ENCODE assay signal across 31 mouse cellular contexts in genomic region chr9:50476651-50477050, GRCm38 (mm10). TPM values are rescaled to one million over a fixed set of nuclear protein-coding genes. Genes with fewer than 3 reads are reported as not detected.
DNase-seq lines count a peak whose midpoint lies in the region; ATAC-seq and TF ChIP-seq lines count a peak whose summit lies in the region.
"Had no signal": no experiment of that assay in that cellular context is flagged by ENCODE, and none has a peak within 500 bp of the region (broad histone marks: within the 10 kb centered on the region; RNA-seq: fewer than 3 reads in every experiment).

No protein-coding gene starts in this region.

- H3K4me2 ChIP-seq in kidney, embryonic 15.5 days, result no peak overlapping the region
- H3K4me2 ChIP-seq in intestine, postnatal 0 days (replicated peaks; ENCODE audit: low read depth), result no peak overlapping the region
- H3K4me2 ChIP-seq: forebrain, embryonic 12.5 days; heart, embryonic 12.5 days; hindbrain, embryonic 13.5 days; limb, embryonic 12.5 days; midbrain, embryonic 11.5 days; neural tube, embryonic 13.5 days; stomach, embryonic 15.5 days had no signal

- TF ChIP-seq CTCF in intestine, postnatal 0 days (IDR thresholded peaks at IDR 0.05; ENCODE audit: low read depth), result no peak

- no peaks in the 10 kb centered on the region for H3K36me3 ChIP-seq in kidney, embryonic 15.5 days
- H3K36me3 ChIP-seq in intestine, postnatal 0 days (ENCODE audit: control insufficient read depth, insufficient read depth), result no peaks in the 10 kb centered on the region
- H3K36me3 ChIP-seq: forebrain, embryonic 12.5 days; G1E; heart, embryonic 12.5 days; hindbrain, embryonic 13.5 days; limb, embryonic 12.5 days; neural tube, embryonic 13.5 days; stomach, embryonic 15.5 days had no signal

- DNase-seq in kidney, postnatal 36 days, result no peak
- DNase-seq in Muller cell, postnatal 12 days (ENCODE audit: inconsistent ontology term), result peak; percentile 65
- DNase-seq in spleen, postnatal 14 days (ENCODE audit: low spot score in 2 of 2), result no peak
- no peak for DNase-seq in lung, adult 18-20 months
- DNase-seq in cerebellum, adult 9-10 months, result no peak
- DNase-seq: adrenal gland, postnatal 25 days; B cell, adult 2 months; cerebellum, adult 18-20 months; cerebellum, postnatal 14 days; forebrain, postnatal 0 days; gastrocnemius, postnatal 25 days; heart, adult 11 months; heart, postnatal 4 days; kidney, adult 2 months; kidney, postnatal 10 days; layer of hippocampus, adult 9-11 months; right cerebral cortex, postnatal 14 days; thymus, adult 18-20 months; thymus, postnatal 36 days had no signal

- H3K27me3 ChIP-seq in kidney, embryonic 15.5 days, result no peaks in the 10 kb centered on the region
- no peaks in the 10 kb centered on the region for H3K27me3 ChIP-seq in intestine, postnatal 0 days (replicated peaks; ENCODE audit: control insufficient read depth, insufficient read depth, low read length)
- H3K27me3 ChIP-seq: hindbrain, embryonic 13.5 days; neural tube, embryonic 13.5 days; stomach, embryonic 15.5 days had no signal

- no peak overlapping the region for H3K9ac ChIP-seq in kidney, embryonic 15.5 days
- no peak overlapping the region for H3K9ac ChIP-seq in intestine, postnatal 0 days (ENCODE audit: low read depth, low read length)
- H3K9ac ChIP-seq: forebrain, embryonic 12.5 days; forebrain, postnatal 0 days; heart, embryonic 12.5 days; hindbrain, embryonic 13.5 days; limb, embryonic 12.5 days; neural tube, embryonic 13.5 days; stomach, embryonic 15.5 days had no signal

- 0 out of 2 replicates have a peak, but pooled peaks have one; percentile 38 for ATAC-seq in kidney, embryonic 15.5 days (replicated peaks; ENCODE audit: low FRiP score)
- ATAC-seq in intestine, postnatal 0 days, result 0 out of 2 replicates have a peak, but pooled peaks have one; percentile 20
- ATAC-seq: forebrain, postnatal 0 days had no signal

- H3K9me3 ChIP-seq in kidney, embryonic 15.5 days (replicated peaks), result no peaks in the 10 kb centered on the region
- no peaks in the 10 kb centered on the region for H3K9me3 ChIP-seq in intestine, postnatal 0 days (ENCODE audit: control insufficient read depth)
- H3K9me3 ChIP-seq: forebrain, embryonic 12.5 days; G1E; heart, embryonic 12.5 days; hindbrain, embryonic 13.5 days; limb, embryonic 12.5 days; neural tube, embryonic 13.5 days; stomach, embryonic 15.5 days had no signal

- 51% methylated on average over 7 of the region's 7 CpGs for WGBS in kidney, embryonic 15.5 days
- 41% methylated on average over 7 of the region's 7 CpGs for WGBS in intestine, postnatal 0 days

- peak overlapping the region; percentile 82; the same call in 1 of the 2 replicates for H3K27ac ChIP-seq in kidney, embryonic 15.5 days
- H3K27ac ChIP-seq in intestine, postnatal 0 days (ENCODE audit: low read depth, low read length), result no peak overlapping the region
- H3K27ac ChIP-seq: forebrain, embryonic 12.5 days; hindbrain, embryonic 13.5 days; left cerebral cortex, adult 2 months; limb, embryonic 12.5 days; neural tube, embryonic 13.5 days; stomach, embryonic 15.5 days had no signal

- H3K4me1 ChIP-seq in kidney, embryonic 15.5 days, result peaks cover 49% of the 10 kb centered on the region
- H3K4me1 ChIP-seq in intestine, postnatal 0 days (replicated peaks; ENCODE audit: control insufficient read depth, insufficient read depth, low read length), result no peaks in the 10 kb centered on the region
- H3K4me1 ChIP-seq: neural tube, embryonic 13.5 days had no signal

- no peak overlapping the region for H3K4me3 ChIP-seq in kidney, embryonic 15.5 days (replicated peaks)
- H3K4me3 ChIP-seq in intestine, postnatal 0 days (ENCODE audit: low read depth, low read length), result no peak overlapping the region
- H3K4me3 ChIP-seq: erythroblast, embryonic 14.5 days; forebrain, embryonic 12.5 days; heart, embryonic 12.5 days; hindbrain, embryonic 13.5 days; left cerebral cortex, adult 2 months; limb, embryonic 12.5 days; neural tube, embryonic 13.5 days; stomach, embryonic 15.5 days had no signal

RNA-seq across cellular contexts. Expression of gene Plet1, which starts 17.7 kb away (rescaled TPM):
- 24.8 TPM in 2 replicates for polyA plus RNA-seq in kidney, embryonic 15.5 days (2015; fragmentation: Nextera tagmentation; extraction: Ambion mirVana)
- 3.1 and 4.0 TPM in 2 replicates for polyA plus RNA-seq in intestine, postnatal 0 days (2015; fragmentation: Nextera tagmentation; extraction: Ambion mirVana)
- polyA plus RNA-seq: erythroblast, embryonic 14.5 days had no signal

RNA-seq across cellular contexts. Expression of gene Pts, which starts 51.9 kb away (rescaled TPM):
- 88.2 and 94.1 TPM in 2 replicates for polyA plus RNA-seq in kidney, embryonic 15.5 days (2015; fragmentation: Nextera tagmentation; extraction: Ambion mirVana)
- 88.2 and 90.8 TPM in 2 replicates for polyA plus RNA-seq in intestine, postnatal 0 days (2015; fragmentation: Nextera tagmentation; extraction: Ambion mirVana)
